Mouse (Mus musculus) olfactory bulb, adult 2 months (tissue): ENCODE measurements around the gene Slc35d1.

Experiments used
- CTCF ChIP-seq: fragments of 200-500 bp; IDR thresholded peaks from 2 replicates; pipeline ENCODE4 v1.5.1; 2012; ENCODE audit warnings: low read depth, mild to moderate bottlenecking, low read length, moderate library complexity; ENCODE audit not compliant: insufficient read depth
- POLR2A ChIP-seq: fragments of 200-500 bp; IDR thresholded peaks from 2 replicates; pipeline ENCODE4 v1.6.1; 2012; ENCODE audit warnings: mild to moderate bottlenecking, low read depth, low read length, moderate library complexity; ENCODE audit not compliant: insufficient read depth

DNA sequence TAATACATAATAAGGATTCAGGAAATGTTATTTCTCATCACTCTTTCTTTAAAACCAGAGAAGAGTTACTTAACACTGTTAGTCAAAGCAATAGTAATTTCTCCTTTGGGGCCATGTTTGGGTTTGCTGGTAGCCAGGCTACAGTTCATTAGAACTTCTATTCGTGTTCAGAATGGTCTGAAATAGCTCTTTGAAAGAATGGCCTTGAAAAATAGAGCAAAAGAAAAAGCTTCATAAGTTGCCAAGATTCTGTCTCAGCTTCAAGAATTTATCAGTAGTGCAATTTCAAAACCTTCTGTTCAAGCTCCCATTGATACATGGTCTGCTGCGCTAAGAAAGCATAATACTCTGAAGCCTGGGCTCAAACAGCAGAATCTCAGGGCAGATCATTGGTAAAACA, 11.3 kb downstream of the Slc35d1 start:
- TF ChIP-seq POLR2A (no peak), CTCF (no peak)
